Mouse (Mus musculus) megakaryocyte progenitor cell, adult 5-6 weeks (primary cell): Measurements from ENCODE around the gene Sema7a. TPM values are rescaled to one million over a fixed set of nuclear protein-coding genes. Genes with fewer than 3 reads are reported as not detected.
A peak's percentile ranks its signal among the peaks of the same experiment; 100 is the strongest.

ENCODE experiments used
- ATAC-seq: replicated peaks from 2 replicates; pipeline ENCODE4 v1.8.0; 2016; ENCODE audit warnings: mild to moderate bottlenecking, moderate TSS enrichment, inconsistent platforms; ENCODE audit not compliant: poor library complexity
- total RNA-seq, 2 experiments: library from RNA; stranded (forward) in 1 of 2; stranded (reverse) in 1 of 2; fragments of 157-497, 149-512 nt in 1 of 2; fragments of 200-1000 nt in 1 of 2; gene quantifications; 2 replicates each; pipeline versions ENCODE4 v1.2.3 to v1.2.4; 2015 to 2017

Gene Sema7a
- total RNA-seq, 2 experiments from 2014 or later = 0.04 to 0.27 TPM

DNA sequence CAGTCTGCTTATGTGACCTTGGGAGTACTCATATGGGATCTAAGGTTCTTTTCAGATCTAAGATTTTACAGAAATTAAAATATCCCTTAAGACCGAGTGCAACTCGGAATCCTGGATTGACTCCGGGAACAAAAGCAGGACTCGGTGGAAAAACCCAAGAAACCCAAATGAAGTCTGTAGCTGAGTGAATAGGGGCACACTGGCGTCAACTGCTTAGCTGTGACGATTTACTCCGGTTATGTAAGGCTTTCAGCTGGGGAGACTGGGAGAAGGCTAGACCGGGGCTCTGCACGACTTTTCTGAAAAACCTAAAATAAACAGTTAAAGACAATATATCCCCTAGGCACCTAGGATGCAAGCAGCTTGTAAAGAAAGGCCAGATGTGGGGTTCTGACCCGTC is 19.5 kb downstream of the Sema7a start:
- ATAC-seq = no peak

DNA sequence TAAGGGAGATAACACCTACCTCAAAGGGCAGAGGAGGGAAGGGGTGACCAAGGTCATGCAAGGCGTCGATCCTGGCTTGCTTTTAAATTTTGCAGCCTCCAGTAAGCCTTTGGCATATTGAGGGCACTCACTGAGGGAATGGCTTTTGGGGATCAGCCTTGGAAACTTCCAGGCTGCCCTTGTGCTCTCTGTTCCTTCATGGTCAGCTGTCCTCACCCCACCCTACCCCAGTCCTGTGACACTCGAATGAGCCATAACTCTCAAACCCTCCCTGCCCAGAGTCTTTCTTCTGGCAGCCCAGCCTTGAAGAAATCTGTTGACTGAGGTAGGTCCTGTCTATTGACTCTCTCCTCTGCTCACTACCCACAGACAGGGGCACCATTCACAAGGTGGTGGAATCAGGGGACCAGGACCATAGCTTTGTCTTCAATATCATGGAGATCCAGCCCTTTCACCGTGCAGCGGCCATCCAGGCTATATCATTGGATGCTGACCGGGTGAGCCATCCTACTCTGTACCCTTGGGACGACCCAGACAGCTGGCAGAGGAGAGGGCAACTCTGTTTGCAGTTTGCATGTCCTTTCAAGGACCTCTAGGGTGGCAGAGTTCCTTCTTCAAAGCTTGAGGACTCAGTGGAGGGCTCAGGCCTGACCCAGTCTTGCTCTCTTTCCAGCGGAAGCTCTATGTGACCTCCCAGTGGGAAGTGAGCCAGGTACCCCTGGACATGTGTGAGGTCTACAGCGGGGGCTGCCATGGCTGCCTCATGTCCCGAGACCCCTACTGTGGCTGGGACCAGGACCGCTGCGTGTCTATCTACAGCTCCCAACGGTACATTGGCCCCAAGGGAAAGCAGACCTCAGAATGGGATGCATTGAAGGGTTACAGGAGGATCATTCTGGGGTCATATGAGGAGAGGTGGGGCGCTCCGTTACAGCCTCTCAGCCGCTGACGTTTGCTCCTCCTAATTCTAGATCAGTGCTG is 20.3 kb downstream of the Sema7a start:
- ATAC-seq = no peak

DNA sequence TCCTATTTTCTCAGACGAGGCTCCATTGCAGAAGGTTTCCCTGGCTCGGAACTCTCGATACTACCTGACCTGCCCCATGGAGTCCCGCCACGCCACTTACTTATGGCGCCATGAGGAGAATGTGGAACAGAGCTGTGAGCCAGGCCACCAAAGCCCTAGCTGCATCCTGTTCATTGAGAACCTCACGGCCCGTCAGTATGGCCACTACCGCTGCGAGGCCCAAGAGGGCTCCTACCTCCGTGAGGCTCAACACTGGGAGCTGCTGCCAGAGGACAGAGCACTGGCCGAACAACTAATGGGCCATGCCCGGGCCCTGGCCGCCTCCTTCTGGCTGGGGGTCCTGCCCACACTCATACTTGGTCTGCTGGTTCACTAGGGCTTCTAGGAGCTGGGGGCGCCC is 21.3 kb downstream of the Sema7a start:
- no peak for ATAC-seq

DNA sequence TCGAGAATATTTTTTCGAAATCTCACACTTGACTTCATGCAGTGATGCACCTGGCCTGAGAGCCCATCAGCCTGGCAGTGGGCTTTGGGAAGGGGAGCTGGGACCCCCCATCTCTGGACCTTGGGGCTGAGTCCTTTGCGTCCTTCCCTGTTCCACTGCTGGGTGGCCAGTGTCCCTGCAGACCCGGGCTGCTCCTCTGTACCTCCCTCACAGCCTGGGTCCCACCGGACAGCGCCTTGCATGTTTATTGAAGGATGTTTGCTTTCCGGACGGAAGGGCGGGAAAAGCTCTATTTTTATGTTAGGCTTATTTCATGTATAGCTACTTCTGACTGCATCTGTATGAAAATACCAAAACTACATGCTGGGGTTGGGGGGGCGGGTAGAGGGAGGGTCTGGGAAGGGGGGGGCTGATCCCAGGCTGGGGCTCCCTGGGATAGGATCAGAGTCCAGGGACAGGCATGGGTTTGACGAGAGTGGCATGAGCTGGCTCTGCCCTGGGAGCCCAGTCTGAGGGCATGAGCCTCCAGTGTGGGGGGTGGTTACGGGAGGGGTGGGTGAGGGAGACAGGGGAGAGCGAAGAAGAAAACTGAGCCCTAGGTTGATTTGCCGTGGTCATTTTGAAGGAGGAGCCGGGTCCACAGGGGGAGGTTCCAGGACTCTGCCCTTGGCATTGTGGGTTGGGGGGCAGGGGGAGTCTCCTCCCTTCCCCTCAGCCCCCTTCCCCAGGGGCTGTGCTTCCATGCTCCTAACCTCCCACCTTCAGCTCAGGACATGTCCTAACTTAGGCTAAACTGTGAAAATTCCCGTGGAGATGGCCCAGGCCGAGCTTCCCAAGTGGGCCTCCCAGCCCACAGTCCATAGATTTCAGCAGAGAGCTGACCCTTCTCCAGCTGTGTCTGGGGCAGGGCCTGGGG is 22.2 kb downstream of the Sema7a start:
- ATAC-seq = no peak

DNA sequence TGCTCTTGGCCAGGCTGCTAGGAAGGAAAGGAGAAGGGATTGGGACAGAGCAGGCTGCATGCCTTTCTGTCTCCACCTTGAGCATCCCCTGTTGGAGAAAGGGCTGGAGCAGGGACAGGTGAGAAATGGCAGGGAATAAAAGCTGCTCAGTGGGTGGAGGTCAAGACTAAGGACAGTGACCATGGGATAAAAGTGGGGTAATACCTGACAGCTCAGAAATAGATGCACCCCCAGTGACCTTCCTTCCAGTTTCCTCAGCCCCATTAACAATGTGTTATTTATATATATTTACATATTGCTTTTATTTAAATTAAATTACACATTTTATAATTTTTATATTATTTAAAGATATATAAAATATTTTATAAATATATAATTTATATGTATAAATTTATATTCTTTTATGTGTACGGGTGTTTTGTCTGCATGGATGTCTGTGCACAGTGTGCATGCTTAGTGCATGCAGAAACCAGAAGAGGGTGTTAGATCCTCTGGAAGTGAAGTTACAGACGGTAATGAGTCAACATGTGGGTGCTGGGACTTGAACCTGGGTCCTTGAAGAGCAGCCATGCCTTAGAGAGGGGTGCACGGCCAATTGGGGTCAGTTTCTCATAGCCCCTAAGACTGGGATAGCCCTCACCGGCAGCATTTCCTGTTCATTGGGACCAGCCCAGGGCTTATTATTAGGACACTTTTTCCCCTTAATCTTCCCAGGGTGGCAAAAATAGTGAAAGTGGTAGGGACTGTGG is 23.5 kb downstream of the Sema7a start:
- no peak for ATAC-seq

DNA sequence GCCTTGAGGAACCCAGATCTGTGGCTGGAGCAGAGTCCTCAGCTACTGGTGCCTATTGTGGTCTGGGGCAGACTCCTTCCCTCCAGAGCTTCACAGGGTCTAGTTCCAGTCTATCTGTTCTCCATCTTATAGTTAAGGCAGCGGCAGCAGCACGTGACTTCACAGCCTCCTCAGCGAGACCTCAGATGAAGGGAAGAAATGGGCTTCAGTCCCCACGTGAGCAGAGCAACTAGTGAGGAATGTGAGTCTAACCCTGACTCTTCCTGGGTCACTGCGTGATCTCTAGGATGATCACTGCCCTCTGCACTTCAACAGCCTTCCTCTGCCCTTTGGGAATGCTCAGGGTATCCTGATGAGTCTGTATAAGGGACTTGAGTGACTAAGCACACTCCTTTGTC is 24.1 kb downstream of the Sema7a start:
- ATAC-seq = no peak

DNA sequence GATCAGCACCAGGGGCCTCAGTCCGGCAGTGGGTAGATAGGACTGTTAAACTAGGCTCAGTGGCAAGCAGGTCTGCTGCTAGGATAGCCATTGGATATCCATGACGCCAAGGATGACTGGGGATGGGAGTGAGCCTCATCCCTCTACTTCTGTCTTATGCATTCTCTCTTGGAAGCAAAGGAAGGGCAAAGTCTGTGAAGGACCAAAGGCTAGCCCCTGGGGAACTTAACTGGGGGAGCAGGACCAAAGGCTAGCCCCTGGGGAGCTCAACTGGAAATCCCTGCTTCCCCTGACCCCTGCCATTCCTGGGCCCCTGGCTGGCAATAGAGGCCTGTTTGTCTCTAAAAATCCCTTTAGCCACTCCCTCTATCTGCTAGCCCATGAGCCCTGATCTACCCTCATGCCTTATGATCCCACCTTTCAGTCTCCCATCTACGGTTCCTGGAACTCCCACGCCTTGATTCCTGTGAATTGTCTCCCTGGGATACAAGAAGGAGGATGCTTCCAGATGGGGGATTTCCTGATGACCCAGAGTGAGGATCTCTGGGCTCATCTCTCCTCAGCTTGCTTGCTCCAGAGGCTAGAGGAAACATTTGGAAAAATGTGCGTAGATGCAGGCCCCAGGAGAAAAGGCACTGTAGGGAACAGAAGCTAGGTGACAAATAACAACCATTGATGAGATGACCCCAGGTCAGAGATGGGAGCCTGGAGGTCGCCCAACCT is 24.8 kb downstream of the Sema7a start:
- no peak for ATAC-seq

DNA sequence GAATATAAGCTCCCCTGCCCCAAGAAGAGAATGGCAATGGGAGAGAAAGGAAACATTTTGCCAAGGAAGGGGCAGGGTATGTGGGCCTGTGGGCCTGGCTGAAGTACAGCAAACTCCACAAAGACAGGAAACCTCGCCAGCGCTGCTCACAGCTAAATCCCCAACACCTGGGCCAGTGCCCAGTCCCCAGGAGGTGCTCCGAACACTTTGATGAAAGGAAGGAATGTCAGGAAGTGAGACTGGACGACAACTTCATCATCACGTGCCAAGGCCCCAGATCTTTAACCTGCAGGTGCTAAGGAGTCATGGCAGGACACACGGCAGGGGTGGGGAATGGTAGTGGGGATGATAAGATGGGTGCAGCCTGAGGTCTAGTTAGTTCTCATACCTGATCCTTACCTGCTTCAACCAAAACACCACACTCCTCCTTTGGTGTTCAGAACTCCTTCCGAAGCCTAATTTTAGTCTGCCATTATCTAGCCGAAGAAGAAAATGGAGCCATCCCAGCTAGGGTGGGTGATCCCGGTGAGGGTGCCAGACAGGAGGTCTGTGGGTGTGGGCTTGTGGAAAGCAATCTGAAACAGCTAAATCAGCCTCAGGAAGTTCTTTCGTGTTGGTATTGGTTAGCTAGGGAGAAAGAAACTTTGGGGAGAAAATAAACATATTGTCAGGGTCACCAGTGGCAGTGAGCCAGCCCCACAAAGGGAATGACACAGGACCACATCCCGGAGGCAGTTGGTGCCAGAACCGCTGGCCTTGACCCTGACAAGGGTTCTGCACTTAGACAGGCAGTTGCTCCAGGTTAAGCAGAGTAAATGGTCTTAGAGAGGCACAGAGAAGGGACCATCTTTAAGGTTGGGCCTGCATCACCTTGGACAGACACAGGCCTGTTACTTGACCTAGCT is 25.6 kb downstream of the Sema7a start:
- ATAC-seq = no peak

DNA sequence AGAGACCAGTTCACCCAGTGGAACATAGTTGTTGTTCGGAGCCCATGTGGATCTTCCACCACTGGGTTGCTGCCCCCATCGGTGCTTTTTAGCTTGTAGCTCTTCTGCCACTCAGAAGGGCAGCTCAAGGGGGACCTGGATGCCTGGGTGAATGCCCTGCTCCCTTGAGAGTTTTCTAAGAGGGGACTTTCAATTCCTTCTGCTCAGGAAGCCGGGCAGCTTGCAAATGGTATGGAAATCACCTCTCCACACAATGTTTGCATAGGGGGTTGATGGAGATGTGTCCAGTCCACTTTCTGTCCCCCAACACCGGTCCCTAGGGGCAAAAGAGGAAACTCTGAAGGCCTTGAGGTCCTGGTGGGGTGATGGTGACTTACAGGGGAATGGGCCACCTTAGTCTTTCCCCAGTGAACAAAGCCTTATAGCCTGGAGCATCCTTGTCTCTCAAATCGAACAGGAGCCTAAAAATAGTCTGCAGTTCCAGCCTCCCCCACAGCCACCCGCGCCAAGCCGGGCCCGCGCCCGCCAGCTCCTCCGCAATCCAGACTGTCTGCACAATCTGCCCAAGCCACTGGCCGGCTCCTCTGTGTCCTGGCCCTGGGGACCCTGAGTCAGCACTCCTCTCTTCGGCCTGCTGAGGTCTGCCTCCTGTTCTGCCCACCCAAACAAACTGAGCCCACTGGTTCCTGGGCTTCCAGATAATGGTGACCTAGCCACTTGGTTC is 27.5 kb downstream of the Sema7a start:
- no peak for ATAC-seq

DNA sequence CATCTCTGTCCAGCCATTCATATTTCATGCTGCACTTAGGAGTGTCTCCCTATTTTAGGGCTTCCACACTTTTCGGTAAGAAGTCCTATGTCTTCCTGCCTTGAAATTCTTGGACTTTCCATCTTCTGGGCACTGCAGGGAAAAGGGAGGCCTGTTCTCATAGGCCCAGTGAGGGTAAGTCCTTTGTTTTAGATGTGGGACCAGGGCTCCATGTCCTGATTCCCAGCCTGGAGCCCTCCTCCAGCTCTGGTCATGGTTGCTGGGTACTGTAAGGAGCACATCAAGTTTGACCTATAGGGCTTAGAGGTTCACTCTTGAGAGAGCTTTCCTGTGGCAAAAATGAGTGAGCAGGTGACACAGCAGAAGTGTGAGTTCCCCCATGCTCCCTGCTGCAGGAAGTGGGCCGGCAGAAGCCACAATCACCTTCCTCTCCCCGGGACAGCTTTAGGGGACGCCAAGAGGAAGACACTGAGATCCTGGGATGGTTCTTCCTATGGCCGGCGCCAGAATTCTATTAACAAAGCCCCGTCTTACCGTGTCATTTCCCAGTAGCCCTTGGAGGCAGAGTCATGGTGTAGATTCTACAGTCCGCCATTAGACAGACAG is 28.4 kb downstream of the Sema7a start:
- ATAC-seq = peak; percentile 43; the same call in 1 of the 2 replicates

DNA sequence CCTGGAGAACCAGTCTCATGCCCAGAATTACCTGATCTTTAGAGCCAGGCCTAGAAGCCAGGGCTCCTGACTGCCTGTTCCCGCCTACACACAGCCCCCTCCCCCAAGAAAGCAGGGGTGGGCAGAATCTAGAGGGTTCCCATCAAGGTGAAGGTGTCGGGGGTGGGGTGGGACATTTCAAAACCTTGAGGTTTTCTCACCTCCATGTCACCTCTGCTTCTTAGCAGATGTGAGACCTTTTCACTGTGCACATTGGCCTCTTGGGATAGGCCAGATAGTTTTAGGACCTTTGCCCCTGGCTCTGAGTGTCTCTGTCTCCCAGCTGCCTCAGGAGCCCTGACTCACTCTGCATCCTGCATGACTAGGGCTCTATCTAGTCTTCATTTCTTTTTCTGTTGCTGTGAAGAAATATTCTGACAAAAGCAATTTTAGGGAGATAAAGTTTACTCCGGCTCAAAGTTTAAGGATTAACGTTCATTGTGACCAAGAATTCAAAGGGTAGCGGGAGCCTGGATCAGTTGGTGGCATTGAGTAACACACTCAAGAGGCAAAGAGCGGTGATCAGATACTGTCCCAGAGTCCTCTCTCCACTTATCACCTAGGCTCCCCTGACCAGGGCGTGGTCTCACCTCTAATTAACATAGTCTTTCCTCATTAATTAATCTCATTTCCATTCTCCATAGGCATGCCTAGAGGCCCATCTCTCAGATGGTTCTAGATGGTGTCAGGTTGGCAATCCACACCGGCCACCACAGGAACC is 29.1 kb downstream of the Sema7a start:
- ATAC-seq = no peak

DNA sequence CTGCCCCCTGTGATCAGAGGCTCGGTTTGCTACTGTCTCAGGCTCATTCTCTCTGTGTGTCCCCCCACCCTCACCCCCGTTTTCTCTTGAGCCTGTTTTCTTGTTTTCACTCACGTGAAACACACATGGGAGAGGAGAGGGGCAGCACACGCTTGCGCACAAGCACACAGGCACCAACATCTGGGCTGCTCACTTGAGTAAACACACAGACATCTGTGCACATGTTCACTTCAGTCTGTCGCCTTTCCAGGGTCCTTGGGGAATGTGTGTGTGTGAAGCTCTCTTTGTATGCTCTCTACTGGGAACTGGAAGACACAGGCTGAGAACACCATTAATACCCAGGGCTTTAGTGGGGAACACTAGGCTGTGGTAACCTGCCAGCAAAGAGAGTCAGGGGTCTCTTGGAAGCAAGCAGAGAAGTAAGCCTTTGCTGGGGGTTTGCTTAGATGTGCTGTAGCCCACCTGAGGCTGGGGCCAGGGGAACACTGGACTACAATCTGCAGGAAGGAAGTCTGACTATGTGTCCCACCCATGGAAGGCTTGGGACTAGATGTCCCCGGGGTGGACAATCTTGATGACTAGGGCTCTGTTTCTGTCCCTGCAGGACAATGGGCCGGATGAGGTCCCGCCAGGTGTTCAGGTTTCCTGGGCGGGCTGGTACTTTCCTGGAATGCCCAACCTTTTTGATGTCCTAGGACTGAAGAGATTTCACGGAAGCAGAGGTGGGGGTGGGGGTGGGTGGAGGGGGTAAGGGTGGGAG is 30.0 kb downstream of the Sema7a start:
- no peak for ATAC-seq

DNA sequence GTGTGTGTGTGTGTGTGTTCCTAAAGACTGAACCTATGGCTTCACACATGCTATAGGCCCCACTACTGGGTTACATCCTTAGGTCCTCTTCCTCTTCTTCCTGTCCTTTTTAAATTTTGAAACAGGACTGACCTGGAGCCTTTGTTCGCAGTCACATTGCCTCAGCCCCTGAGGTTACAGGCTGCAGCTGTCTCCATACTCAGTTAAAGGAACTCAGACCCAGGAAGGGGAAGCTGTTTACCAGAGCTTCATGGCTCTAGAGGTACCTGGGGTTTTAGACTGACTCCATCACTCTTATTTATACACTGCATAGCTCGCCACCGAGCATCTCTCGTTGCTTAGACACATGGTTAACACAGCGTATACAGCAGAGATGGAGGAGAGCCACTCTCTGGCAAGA is 31.5 kb downstream of the Sema7a start:
- ATAC-seq = peak; percentile 57

DNA sequence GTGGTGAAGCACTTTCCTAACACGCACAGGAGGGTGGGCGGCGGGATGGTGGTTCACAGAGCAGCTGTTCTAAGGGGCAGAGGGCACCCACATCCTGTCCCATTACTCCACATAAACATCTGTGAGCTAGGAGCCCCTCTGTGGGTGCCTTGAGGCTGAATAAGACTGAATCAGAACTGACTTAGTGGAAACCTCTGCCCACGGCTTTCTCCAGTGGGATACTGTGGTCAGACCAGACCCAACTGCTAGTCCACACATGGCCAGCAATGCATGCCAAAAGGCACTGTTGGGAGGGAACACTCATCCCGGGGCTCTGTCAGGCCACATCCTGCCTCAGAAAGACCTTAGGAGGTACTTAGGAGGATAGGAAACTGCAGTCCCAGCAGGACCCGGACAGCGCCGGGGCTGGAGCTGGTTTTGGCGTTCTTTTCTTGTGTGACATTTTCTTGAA is 32.3 kb downstream of the Sema7a start:
- no peak for ATAC-seq

DNA sequence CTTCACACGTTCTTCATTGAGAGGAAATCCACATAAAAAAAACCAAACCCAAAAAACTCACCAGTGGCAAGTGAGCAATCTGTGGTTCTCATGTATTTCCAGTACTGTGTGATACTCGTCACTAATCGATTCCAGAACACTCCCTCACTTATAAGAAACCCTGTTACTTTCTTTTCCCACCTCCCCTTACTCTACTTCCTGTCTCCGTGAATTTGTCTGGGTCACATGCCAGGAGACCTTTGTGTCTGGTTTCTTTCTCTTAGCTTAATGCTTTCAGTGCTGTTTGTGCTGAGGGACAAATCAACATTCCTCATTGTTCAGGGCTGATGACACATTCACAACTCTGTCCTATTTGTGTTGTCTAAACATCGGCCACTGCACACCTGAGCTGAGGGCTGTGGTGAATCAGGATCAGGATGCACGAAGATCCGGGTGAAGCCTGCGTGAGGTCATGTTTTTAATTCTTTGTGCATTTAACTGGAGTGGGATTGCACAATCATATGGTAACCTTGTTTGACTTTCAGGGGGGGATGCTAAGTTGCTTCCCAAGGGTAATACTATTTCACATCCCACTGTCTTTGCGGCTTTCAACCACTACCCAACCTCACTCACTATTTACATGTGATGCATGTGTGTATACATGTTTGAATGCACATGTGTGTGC is 33.0 kb downstream of the Sema7a start:
- ATAC-seq = no peak

DNA sequence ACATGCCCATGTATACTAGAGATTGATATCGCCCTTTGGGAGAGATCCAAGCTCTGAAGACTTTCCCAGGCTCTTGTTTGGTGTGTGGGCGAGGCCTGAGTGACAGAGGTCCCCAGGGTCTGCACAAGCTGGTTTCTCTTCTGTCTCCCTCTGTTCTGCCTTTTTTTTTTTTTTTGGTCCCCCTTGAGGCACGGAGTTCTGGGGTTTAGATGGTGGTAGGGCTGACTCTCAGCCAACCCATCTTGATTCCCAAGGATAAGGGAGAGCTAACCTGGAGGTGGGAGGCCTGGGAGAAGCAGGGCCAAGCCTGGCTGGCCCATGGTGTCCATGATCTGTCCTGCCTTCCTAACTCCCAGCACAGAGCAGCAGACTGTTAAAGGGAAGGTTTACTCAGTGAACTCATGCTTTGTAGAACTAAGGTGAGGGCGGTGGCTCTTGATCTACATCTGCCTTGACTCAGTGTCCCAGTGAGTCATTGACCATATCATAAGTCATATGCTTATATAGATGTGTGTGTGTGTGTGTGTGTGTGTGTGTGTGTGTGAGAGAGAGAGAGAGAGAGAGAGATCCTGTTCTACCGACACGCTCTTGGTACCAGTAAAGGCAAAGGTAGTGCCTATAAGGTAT is 33.6 kb downstream of the Sema7a start:
- ATAC-seq = no peak
